Mouse (Mus musculus): ENCODE measurements around the gene Adamtsl4. TPM values are rescaled to one million over a fixed set of nuclear protein-coding genes. Genes with fewer than 3 reads are reported as not detected.

The Adamtsl4 gene
- total and polyA plus RNA-seq, 3 experiments, result 39.2 to 51.4 (median 46.2) TPM

DNA sequence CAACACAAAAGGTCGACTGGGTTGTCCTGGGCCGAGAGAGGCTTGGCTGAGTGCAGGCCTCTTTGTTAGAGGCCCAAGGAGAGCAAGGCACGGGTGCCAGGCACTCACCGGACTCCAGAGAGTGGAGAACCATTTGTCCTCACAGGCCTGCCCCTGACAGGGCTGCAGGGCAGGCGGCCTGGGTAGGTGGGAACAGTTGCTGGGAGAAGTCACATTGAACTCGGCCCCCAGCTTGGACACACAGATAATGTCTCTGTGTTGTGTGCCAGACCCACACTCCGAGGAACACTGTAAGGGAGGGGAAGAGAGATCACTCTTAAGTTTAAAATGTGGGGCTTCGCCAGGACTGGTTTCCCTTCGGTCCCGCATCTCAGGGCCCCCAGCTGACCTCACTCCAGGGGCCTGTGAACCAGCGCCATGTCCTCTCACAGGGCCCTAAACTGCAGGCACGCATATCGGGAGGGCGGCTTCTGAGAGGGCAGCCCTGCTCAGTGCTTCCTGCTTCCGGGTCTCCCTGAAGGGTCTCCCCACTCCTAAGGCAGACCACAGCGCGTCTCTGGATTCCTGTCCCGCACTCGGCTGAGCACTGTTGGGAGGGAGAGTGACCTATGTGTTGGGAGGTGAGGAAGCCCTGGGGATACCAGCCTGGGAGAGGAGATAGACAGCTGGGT is 10.2 kb downstream of the Adamtsl4 start:
- H3K9ac ChIP-seq (ENCODE audit: low read depth, low read length), result peak overlapping the region; percentile 27
- peak overlapping the region; percentile 96 for H3K27ac ChIP-seq
- H3K27me3 ChIP-seq (ENCODE audit: control insufficient read depth, insufficient read depth, low read length), result no peaks in the 10 kb centered on the region
- H3K4me1 ChIP-seq (ENCODE audit: control insufficient read depth, insufficient read depth, low read length), result peaks cover 34% of the 10 kb centered on the region
- WGBS, result 59% methylated on average over 19 of the region's 19 CpGs
- H3K36me3 ChIP-seq (ENCODE audit: control insufficient read depth, insufficient read depth, low read length), result peaks cover 15% of the 10 kb centered on the region
- intact Hi-C loops (cut with DNase I), result loop anchor here (5.0 kb wide), 1 partner anchor 90 kb away; the partner anchor contains the start of gene Golph3l
- TF ChIP-seq POLR2A (IDR thresholded peaks at IDR 0.05; ENCODE audit: insufficient read depth, low read depth, low read length) (no peak), CTCF (IDR thresholded peaks at IDR 0.05) (no peak), EP300 (IDR thresholded peaks at IDR 0.05; ENCODE audit: insufficient read depth, low read depth, low read length) (no peak)
- H3K79me2 ChIP-seq (replicated peaks; ENCODE audit: control insufficient read depth, insufficient read depth, low read length), result no peaks in the 10 kb centered on the region
- no peak for DNase-seq
- no peak overlapping the region for H3K4me3 ChIP-seq

DNA sequence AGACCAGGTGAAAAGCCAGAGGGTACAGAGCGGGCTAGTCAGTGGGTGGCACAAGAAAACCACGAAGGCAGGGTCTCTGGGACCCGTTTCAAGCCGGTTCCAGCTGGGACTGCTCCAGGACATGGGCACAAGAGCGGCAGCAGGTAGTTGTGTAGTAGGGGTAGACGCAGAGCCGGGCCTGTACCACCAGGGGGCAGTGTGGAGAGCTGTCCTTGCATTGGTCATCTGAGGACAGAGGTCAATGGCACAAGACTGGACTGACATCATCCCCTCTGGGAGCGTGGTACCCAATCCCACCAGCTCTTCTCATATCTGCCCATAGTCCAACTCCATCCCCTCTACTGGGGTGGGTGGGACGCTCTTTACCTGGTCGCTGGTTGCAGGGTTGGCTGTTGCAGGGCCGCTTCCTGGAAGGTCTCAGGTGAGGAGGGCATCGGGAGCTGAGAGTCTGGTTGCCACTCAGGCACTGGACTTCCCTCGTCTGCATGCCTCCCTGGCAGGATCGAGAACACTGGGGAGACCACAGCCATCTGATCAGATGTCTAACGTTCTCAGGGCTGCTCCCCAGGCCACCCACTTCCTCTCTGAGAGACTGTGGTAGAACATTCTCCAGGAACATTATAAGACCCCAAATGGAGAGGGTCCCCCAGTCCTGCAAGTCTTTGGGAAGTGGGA is 10.8 kb downstream of the Adamtsl4 start:
- H3K9ac ChIP-seq (ENCODE audit: low read depth, low read length), result peak overlapping the region; percentile 50
- intact Hi-C loops (cut with DNase I), result loop anchor here (1.0 to 5.0 kb wide), 2 partner anchors 45 to 90 kb away; partner anchors contain the start of gene Golph3l

DNA sequence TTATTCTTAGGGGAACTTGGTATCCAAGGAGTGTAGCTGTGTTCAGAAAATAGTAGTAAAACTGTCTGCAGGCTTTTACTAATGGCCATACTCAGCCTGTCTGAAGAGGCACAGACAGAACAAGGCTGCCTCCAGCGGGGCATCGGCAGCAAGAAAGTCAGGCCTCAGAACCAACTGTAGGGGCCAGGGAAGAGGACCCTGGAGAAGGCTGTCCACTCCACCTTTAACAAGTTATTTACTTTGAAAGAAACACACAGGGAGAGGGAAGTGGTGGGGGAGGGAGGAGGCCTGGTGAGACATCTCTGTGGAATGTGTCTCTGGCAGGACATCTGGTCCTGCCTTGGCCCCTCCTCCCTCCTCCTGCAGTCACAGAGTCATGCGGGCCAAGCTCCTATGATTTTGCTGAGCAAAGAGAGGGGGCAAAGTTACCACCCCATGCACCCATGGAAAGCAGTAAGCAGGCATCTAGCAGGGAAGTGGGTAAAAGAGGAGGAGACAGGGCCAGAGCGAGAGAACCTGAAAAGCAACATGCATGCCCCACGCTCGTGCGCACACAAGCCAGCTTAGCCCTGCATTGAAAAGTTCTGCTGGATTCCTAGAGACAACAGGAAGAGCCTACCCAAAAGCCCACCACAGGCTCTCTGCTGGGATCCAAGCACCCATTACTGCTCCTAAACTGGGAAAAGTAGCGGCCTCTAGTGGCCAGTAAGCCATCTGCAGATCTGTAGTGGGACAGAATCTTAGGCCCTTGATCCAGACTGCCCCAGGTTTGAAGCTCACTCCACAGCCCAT is 12.2 kb downstream of the Adamtsl4 start:
- 3% methylated on average over 8 of the region's 8 CpGs for WGBS
- intact Hi-C loops (cut with DNase I), result loop anchor here (1.0 to 5.0 kb wide), 4 partner anchors 16 to 88 kb away; partner anchors contain the start of gene Golph3l
- peak; percentile 87 to 92 for DNase-seq
- H3K9ac ChIP-seq (ENCODE audit: low read depth, low read length), result peak overlapping the region; percentile 77
- peak overlapping the region; percentile 15 for H3K4me3 ChIP-seq
- no peaks in the 10 kb centered on the region for H3K27me3 ChIP-seq (ENCODE audit: control insufficient read depth, insufficient read depth, low read length)
- H3K79me2 ChIP-seq (replicated peaks; ENCODE audit: control insufficient read depth, insufficient read depth, low read length), result peaks cover 4% of the 10 kb centered on the region; the same call in 1 of the 2 replicates
- peaks cover 19% of the 10 kb centered on the region for H3K36me3 ChIP-seq (ENCODE audit: control insufficient read depth, insufficient read depth, low read length)
- peak overlapping the region; percentile 96 for H3K27ac ChIP-seq
- TF ChIP-seq CTCF (IDR thresholded peaks at IDR 0.05) (peak; percentile 97), POLR2A (IDR thresholded peaks at IDR 0.05; ENCODE audit: insufficient read depth, low read depth, low read length) (peak; percentile 71), EP300 (IDR thresholded peaks at IDR 0.05; ENCODE audit: insufficient read depth, low read depth, low read length) (peak; percentile 100)
- peaks cover 45% of the 10 kb centered on the region for H3K4me1 ChIP-seq (ENCODE audit: control insufficient read depth, insufficient read depth, low read length)

More for the DNA sequence above, 10.8 kb downstream of the Adamtsl4 start:
- Histone ChIP-seq H3K36me3 (ENCODE audit: control insufficient read depth, insufficient read depth, low read length) (peaks cover 19% of the 10 kb centered on the region), H3K27me3 (ENCODE audit: control insufficient read depth, insufficient read depth, low read length) (no peaks in the 10 kb centered on the region), H3K27ac (peak overlapping the region; percentile 96), H3K4me3 (no peak overlapping the region), H3K79me2 (replicated peaks; ENCODE audit: control insufficient read depth, insufficient read depth, low read length) (0 out of 2 replicates have a peak, but pooled peaks cover 2% of the 10 kb centered on the region), H3K4me1 (ENCODE audit: control insufficient read depth, insufficient read depth, low read length) (peaks cover 41% of the 10 kb centered on the region)
- DNase-seq, result peak; percentile 85
- 43% methylated on average over 15 of the region's 15 CpGs for WGBS
- peak; percentile 95 for TF ChIP-seq CTCF (IDR thresholded peaks at IDR 0.05)
- TF ChIP-seq EP300 (IDR thresholded peaks at IDR 0.05; ENCODE audit: insufficient read depth, low read depth, low read length), result peak; percentile 81; the same call in 1 of the 2 replicates
- TF ChIP-seq POLR2A (IDR thresholded peaks at IDR 0.05; ENCODE audit: insufficient read depth, low read depth, low read length), result no peak; the same call in 1 of the 2 replicates

- WGBS, result 2% methylated on average over 6 of the region's 6 CpGs
- peak; percentile 89 for TF ChIP-seq EP300 (IDR thresholded peaks at IDR 0.05; ENCODE audit: insufficient read depth, low read depth, low read length)
- TF ChIP-seq CTCF (IDR thresholded peaks at IDR 0.05), result no peak
- peak overlapping the region; percentile 96 for H3K27ac ChIP-seq
- H3K9ac ChIP-seq (ENCODE audit: low read depth, low read length), result peak overlapping the region; percentile 77
- intact Hi-C loops (cut with DNase I), result loop anchor here (1.0 to 5.0 kb wide), 3 partner anchors 16 to 88 kb away; partner anchors contain the start of gene Golph3l
- no peaks in the 10 kb centered on the region for H3K27me3 ChIP-seq (ENCODE audit: control insufficient read depth, insufficient read depth, low read length)
- H3K4me3 ChIP-seq, result peak overlapping the region; percentile 15
- H3K36me3 ChIP-seq (ENCODE audit: control insufficient read depth, insufficient read depth, low read length), result peaks cover 19% of the 10 kb centered on the region
- DNase-seq, result peak; percentile 64 to 73
- H3K4me1 ChIP-seq (ENCODE audit: control insufficient read depth, insufficient read depth, low read length), result peaks cover 45% of the 10 kb centered on the region
- H3K79me2 ChIP-seq (replicated peaks; ENCODE audit: control insufficient read depth, insufficient read depth, low read length), result peaks cover 4% of the 10 kb centered on the region; the same call in 1 of the 2 replicates
These were observed 12.9 kb downstream of the Adamtsl4 start for GRCm38 (mm10) chr3:95674812-95675211.

- Histone ChIP-seq H3K4me1 (ENCODE audit: control insufficient read depth, insufficient read depth, low read length) (peaks cover 48% of the 10 kb centered on the region), H3K79me2 (replicated peaks; ENCODE audit: control insufficient read depth, insufficient read depth, low read length) (peaks cover 4% of the 10 kb centered on the region; the same call in 1 of the 2 replicates), H3K4me3 (peak overlapping the region; percentile 5; the same call in 1 of the 2 replicates), H3K36me3 (ENCODE audit: control insufficient read depth, insufficient read depth, low read length) (peaks cover 22% of the 10 kb centered on the region), H3K9ac (ENCODE audit: low read depth, low read length) (peak overlapping the region; percentile 41; the same call in 1 of the 2 replicates), H3K27ac (peak overlapping the region; percentile 96), H3K27me3 (ENCODE audit: control insufficient read depth, insufficient read depth, low read length) (no peaks in the 10 kb centered on the region)
- intact Hi-C loops (cut with DNase I), result loop anchor here (2.0 kb wide), 1 partner anchor 21 kb away; no protein-coding TSS in a partner anchor
- DNase-seq, result peak; percentile 82 to 91
- 0% methylated on average over 2 of the region's 2 CpGs for whole genome bisulfite sequencing
- TF ChIP-seq EP300 (IDR thresholded peaks at IDR 0.05; ENCODE audit: insufficient read depth, low read depth, low read length), result peak; percentile 99
- TF ChIP-seq POLR2A (IDR thresholded peaks at IDR 0.05; ENCODE audit: insufficient read depth, low read depth, low read length), result peak; percentile 82
- TF ChIP-seq CTCF (IDR thresholded peaks at IDR 0.05), result no peak
These were observed 13.5 kb downstream of the Adamtsl4 start for GRCm38 (mm10) chr3:95674236-95674635.
